Mouse (Mus musculus) E14TG2a.4 (cell line): ENCODE data around the gene Chil5.

Source experiments
- CTCF ChIP-seq: conservative IDR thresholded peaks from 2 replicates; pipeline ENCODE4 v1.5.1; 2014; ENCODE audit warnings: low read length
- POU5F1 ChIP-seq: IDR thresholded peaks from 2 replicates; pipeline ENCODE4 v1.6.1; 2014; ENCODE audit warnings: low read length, borderline replicate concordance

DNA sequence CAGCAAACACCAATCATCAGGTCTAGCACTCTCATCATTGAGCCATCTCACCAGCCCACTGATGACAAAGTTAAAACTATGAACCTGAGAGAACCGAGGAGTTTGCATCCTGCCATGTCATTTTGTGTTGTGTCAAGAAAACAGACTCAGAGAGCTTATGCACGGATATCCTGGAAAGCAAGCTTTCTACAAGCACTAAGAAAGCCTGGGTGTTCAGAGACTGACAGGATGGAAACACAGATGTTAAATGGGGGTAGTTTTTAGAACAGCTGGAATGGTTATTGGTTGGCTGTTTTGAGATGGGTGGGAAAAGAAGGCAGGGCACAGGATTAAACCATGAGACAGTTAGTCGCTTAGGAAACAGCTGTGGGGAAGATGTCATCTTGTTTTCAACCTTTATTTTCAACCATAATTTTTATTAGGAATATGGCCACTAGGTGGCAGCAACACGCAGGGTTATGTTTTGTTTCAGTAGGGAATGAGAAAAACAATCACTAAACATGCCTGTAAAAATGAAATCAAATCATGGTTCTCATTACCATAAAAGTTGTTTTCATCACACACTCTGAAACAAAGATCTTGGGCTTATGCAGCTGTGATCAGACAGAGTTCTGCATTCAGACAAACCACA lies 40.8 kb downstream of the Chil5 start:
- peak; percentile 23; the same call in 1 of the 2 replicates for TF ChIP-seq CTCF
- TF ChIP-seq POU5F1: no peak
